Mouse (Mus musculus) cerebellum, adult 11-12 months (tissue): ENCODE measurements at regions not wholly inside any gene's neighbourhood (a gene's known extent, or its start where the extent isn't known, plus 50 kb on each side); places are given as distances from the start of the nearest gene placed in this dataset.

Experiments
- DNase-seq: peaks from one replicate; pipeline ENCODE4 v3.0.0; 2022

DNA sequence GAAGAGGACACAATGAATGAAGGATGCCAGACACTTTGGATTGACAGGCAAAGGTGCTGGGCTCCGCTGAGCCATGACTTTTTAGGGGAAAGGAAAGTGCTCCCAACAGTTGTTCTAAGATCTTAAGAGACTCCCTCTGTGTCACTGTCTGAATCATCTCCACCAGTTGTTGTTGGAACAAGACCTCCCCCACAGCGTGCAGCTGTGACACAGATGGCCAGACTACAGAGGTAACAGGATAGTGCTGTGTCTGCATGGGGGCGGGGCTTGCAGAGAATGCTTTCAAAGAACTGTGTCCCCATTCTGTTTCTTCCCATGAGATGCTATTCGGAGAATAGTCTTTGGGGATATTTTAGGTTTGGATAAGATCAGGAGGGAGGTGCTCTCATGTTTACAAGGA, 61.7 kb upstream of the Dpyd start:
- DNase-seq = no peak

DNA sequence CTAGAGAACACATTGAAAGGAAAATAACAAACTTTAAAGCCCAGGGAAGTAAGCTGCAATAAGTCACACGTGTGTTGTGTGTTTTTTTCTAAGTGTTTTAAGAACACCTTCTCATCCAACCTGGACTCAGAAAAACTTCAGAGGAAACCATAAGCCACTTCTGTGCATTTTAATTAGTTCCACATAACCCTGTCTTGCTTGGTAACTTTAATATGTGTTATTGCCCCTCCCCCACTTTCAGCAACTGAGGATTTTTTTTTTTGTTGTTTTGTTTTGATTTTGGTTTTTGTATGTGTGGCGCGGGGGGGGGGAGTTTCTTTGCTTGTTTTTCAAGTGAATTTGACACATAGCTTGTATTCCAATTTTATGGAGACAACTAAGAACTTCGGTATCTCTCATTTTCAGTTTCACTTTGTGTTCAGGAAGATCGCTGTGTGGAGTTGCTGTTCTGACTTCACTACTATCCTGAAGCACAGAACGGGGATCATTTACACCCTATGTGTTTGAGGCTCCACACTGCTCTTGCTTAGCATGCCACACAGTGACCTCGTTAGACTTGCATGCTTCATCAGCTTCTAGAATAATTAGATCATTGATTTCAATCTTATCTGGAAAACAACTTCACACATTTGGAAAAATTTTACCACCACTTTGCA, 54.2 kb upstream of the Dpyd start:
- DNase-seq = no peak

GRCm38 (mm10) chr3:118510837-118511236, 51.1 kb upstream of the Dpyd start:
- no peak for DNase-seq

DNA sequence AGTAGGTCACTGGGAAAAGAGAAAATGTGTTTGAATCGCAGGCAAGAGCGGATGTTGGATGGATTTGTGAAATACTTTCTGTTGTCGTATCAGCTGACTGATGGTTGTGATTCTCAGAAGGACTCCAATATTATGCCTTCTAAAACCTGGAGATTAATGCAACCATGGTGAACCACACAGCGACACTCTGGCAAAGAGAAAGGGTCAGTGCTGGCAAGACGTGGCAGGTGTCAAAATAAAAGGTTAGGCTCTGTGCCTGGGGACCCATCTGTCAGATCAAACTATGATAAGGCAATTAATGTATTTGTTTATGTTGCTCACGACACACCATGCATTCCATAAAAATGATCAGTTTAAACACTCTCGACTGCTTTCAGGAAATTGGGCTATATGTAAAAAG, 50.0 kb upstream of the Dpyd start:
- DNase-seq = no peak
